Mouse (Mus musculus) inflammation-experienced regulatory T-cells, adult 6 months (primary cell): ENCODE data around the gene Itpr1. TPM values are rescaled to one million over a fixed set of nuclear protein-coding genes. Genes with fewer than 3 reads are reported as not detected.
A peak's percentile ranks its signal among the peaks of the same experiment; 100 is the strongest.

Experiments
- ATAC-seq: one replicate; pipeline ENCODE4 v1.8.0; 2017
- polyA plus RNA-seq, 3 experiments: library from polyadenylated mRNA; unstranded; fragments of 100-300 nt; shearing (Covaris generic); gene quantifications; one replicate each; pipeline ENCODE4 v1.2.1; 2017

Gene Itpr1
- polyA plus RNA-seq, 3 experiments from 2014 or later = 15.3 to 18.8 (median 17.0) TPM

DNA sequence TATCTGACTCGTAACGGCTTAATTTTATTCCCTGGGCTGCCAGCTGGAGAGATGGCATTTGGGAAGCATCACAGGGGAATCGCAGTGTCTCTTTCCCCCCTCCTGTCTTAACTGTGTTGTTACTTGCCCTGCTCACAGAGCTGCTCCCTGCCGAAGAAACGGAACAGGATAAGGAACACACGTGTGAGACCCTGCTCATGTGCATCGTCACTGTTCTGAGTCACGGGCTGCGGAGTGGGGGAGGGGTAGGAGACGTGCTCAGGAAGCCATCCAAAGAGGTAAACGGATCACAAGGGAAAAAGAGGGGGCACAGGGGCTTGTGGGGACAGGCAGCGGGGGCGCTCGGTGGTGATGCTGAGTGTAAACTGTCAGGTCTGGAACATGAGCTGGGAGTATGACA lies 305.7 kb downstream of the Itpr1 start:
- ATAC-seq = no peak

DNA sequence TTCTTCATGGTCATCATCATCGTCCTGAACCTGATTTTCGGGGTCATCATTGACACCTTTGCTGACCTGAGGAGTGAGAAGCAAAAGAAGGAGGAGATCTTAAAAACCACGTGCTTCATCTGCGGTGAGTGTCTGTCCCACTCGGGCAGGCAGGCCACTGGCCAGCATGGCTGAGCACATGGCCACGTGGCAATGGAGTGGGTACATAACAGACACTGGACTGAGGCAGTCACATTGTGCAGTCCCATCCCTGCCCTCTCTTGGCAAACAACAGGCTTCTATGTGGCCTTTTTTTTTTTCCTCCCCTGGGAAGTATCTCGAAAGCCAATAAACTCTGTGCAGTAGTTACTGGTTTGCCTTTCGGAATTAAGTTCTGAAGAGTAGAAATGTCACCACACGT lies 306.4 kb downstream of the Itpr1 start:
- ATAC-seq = no peak

DNA sequence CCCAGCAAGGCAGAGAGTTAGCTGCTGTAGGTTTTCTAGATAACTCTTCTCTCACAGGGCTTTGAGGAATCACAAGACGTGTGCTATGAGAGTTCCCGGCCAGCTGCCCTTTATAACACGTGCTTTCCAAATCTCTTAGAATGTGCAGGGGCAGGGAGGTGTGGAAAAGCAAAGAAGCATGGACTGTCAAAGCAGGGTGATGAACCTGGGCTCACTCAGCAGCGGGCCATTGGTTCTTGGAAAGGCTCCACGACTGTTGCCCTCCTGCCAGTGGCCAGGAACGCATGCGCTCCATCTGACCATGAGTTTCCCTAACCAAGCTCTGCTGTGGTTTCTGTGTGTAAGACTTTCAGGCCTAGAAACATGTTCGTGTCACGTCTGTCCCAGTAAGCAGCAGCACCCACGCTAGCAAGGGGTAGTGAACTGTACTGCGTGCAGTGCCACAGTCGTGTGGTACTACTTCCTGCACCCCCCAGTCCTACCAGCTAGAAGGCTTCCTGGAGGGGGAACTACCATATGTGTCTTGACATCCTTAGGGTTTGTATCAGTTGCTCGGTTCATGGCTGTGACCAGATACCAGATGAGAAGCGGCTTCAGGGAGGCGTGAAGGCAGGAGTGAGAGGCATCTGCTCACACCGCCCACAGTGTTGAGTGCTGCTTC lies 311.2 kb downstream of the Itpr1 start:
- peak; percentile 72 for ATAC-seq

- no peak for ATAC-seq
These were observed 311.7 kb downstream of the Itpr1 start for GRCm38 (mm10) chr6:108524617-108525010.

DNA sequence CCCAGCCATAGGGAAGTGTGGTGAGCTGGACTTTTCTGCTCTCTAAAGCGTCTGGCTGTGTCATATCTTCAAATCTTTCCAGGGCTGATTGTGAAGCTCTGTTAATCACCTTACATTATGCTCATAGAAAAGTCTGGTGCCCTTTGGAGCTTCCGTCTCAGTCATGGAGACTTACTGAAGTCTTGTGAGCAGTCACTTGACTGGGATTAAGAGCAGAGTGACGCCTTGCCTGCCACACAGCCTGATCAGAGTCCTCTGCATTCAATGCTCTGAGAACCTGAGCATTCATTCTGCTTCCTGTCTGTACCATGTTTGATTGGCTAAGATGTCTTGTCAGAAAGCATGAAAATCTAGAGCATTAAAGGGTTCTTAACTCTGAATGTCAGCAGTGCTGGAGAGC lies 314.7 kb downstream of the Itpr1 start:
- ATAC-seq = no peak

GRCm38 (mm10) chr6:108527993-108528392 lies 315.1 kb downstream of the Itpr1 start:
- no peak for ATAC-seq

DNA sequence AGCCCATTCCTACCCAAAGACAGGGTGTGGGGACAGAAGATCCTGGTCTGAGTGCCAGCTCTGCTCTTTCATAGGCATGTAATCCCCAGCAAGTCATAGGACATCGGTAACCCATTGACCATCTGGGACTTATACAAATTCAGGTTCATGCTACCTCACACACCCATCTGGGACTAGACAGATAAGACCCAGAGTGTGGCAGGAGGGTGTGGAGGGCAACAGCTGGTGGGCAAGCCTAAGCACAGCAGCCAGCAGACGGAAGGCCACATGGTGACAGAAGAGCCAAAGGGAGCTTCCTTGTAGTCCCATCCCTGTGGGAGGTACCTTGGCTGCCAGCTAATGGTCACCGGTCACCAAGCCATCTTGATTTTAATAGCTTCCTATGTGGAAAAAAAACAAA lies 316.3 kb downstream of the Itpr1 start:
- ATAC-seq = no peak

DNA sequence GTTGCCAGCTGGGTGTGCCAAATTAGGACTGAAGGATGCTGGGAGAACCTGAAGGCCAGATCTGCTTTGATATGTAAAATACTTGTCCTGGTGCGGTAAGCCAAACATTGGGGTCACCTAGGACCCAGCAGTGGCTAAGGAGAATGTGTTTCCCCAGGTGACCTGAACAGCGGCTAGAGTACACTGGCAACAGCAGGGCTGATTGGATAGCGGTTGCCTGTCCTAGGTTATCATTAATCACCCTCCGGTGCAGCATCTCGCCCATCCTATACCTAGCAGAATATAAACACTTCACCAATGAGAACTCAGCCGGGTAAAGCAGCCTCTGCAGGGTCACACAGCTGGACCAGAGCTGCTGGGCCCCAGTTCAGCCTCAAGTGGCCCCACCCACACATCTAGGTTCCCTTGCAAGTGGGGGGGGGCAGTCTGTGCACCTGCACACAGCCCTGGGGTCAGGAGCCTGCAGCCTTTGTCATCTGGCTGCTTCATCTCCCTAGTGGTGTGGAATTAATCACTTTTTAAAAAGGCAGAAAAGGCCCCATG lies 318.0 kb downstream of the Itpr1 start:
- no peak for ATAC-seq

- peak; percentile 39 for ATAC-seq
These were observed 318.7 kb downstream of the Itpr1 start for GRCm38 (mm10) chr6:108531324-108532311.

DNA sequence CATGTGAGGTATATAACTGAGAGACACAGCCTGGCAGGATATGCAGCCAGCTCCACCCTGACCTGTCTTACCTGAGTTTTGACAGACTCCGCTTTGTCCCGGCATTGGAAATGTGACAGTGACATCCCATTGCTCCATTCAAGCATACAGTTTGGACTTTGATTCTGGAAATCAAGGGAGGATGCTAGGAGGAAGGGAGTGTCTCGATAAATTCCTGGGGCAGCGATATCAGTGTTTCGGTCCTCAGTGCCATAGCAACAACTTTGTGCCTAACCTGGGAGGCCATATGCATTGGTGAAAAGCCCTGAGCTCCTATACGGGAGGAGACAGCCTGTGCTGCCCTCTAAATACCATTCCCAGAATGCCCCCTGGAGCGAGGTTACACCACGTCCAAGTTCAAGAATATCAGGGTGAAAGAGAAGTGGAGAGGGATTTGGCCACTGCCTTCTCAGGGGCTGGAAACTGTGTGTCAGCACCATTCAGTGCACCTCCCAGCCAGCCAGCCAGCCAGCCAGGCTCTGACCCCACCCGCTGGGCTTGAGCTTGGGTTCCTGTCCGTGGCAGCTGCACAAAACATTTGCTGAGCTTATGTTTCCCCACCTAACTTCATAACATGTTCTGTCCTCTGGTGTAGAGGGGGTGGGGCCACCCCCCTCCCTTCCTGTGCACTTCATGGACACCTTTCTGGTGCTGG lies 319.7 kb downstream of the Itpr1 start:
- ATAC-seq = no peak

GRCm38 (mm10) chr6:108534139-108534538 lies 321.2 kb downstream of the Itpr1 start:
- ATAC-seq = no peak

GRCm38 (mm10) chr6:108534596-108534995 lies 321.7 kb downstream of the Itpr1 start:
- no peak for ATAC-seq

- peak; percentile 22 for ATAC-seq
These were observed 322.4 kb downstream of the Itpr1 start for GRCm38 (mm10) chr6:108535309-108535708.

DNA sequence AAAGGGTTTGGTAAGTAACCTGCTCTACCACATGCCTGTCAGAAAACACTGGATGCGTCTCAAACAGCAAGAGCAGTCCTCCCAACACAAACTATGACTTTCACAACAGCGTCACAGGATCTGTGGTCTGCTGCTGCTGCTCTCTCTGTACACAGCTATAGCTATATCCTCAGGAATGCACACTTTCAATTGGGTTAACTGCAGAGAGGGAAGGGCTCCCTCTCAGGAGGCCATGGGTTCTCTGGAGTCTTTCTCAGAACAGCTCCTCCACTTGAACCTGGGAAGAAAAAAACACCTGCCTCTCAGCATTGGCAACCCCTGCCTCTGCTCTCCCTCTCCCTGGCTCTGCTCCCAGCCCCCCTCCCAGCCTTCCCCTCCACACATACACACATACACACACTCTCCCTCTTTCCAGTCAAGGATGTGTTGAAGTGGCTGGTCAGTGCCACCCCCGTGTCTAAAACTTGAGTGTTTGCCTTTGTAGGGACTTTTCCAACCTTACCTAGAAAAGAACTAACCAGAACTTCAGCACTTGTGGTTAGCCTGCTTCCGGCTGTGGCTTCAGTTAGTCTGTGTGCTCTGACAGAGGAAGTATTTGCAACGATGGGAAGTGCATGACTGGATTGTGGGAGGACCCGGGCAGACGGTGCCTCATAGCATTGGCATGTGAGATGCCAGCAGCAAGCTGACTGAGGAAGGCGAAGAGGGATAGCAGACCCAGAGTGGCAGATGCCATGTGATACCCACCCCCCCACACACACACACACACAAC lies 323.8 kb downstream of the Itpr1 start:
- peak; percentile 83 for ATAC-seq

- no peak for ATAC-seq
These were observed 325.5 kb downstream of the Itpr1 start for GRCm38 (mm10) chr6:108538406-108538805.

GRCm38 (mm10) chr6:108540441-108540840 lies 327.5 kb downstream of the Itpr1 start:
- ATAC-seq = no peak

DNA sequence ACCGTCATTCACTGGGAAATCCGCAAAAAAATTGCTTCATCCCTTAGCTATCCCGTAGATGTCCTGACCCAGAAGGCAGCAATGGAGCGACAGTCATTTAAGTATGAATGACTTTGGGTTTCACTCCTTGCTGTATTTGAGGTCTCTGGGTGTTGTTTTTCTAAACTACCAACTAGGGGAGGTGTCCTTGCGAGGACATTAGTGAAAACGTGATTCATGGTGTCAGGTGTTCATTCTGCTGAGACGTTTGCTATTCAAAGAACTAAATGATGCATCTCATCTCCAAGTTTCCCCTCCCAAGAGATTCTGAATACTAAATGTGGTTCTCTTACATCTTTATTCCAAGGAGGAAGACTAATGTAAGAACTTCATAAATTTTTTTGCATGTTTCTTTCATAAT lies 332.0 kb downstream of the Itpr1 start:
- no peak for ATAC-seq

DNA sequence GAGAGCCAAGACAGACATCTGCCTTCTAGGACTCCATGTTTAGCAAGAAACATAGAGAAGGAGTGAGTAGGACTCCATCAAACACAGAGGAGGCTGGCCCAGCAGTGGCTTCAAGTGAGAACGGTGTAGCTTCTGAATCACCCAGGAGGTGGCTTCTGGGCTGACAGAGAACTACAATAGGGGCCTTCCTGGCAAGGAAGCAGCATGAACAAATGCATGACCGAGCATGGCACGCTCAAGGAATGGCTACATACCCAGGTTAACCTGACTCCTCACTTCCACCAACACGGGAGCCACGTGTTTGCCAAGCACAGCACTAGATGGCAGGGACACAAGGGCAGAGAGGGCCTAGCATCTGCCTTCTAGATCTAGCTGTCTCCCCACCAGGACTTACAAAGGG lies 332.6 kb downstream of the Itpr1 start:
- ATAC-seq = no peak

- no peak for ATAC-seq
These were observed 335.5 kb downstream of the Itpr1 start for GRCm38 (mm10) chr6:108548413-108548812.

DNA sequence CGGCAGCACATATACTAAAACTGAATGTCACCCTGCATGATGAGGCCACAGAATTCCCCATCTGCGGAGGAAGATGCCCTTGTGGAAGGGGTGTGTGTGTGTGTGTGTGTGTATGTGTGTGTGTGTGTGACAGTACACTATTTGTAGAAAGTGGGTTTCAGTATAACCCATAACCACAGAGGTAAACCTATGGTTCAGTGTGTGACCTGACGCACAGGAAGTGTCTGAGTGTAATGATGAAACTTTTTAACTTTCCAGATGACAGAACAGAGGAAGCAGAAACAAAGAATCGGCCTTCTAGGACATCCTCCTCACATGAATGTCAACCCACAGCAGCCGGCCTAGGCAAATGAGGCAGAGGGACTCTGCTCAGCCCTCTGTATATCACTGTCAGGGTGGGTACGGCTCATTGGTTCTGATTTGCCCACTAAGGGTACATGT lies 336.6 kb downstream of the Itpr1 start:
- ATAC-seq = peak; percentile 81

DNA sequence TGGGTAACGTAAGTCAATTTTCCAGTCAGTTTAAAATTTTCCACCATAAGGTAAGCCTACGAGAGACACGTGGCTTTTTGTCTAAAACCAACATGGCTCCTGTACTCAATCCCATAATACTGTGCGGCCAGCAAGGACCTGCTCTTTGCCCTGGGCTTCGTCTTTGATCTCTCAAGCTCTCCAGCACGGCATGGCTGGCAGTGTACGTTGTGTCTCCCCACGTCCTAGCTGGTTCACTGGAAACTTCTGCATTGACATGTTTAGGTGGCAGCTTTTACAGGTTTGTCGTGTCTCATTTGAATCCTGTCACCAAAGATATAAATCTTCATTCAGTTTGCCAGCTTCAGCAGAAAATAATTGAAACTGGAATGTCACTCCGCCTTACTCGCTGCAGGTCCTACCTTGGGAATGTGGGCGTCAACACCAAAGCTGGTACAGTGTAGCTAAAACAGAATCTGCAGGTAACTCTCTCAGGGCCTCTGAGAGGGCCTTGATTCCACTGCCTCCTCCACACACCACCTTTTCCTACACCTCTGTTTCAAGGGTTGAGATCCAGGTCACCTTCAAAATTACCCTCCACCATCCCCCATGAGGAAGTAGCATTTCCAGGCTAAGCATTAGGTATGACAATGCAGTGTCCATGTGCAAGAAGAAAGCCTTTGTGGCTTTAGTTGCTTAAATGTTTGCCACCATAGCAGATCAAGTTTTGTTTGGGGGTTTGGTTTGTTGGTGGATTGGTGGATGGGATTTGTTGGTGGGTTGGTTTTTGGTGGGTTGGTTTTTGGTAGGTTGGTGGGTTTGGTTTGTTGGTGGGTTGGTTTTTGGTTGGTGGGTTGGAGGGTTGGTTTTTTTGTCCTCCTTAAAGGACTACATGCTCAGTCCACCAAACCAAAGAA lies 339.1 kb downstream of the Itpr1 start:
- ATAC-seq = no peak
